Mouse (Mus musculus): ENCODE data around the gene Ebf1. TPM values are rescaled to one million over a fixed set of nuclear protein-coding genes. Genes with fewer than 3 reads are reported as not detected.

The Ebf1 gene
- polyA plus RNA-seq, 1 experiment: 2.3 TPM

DNA sequence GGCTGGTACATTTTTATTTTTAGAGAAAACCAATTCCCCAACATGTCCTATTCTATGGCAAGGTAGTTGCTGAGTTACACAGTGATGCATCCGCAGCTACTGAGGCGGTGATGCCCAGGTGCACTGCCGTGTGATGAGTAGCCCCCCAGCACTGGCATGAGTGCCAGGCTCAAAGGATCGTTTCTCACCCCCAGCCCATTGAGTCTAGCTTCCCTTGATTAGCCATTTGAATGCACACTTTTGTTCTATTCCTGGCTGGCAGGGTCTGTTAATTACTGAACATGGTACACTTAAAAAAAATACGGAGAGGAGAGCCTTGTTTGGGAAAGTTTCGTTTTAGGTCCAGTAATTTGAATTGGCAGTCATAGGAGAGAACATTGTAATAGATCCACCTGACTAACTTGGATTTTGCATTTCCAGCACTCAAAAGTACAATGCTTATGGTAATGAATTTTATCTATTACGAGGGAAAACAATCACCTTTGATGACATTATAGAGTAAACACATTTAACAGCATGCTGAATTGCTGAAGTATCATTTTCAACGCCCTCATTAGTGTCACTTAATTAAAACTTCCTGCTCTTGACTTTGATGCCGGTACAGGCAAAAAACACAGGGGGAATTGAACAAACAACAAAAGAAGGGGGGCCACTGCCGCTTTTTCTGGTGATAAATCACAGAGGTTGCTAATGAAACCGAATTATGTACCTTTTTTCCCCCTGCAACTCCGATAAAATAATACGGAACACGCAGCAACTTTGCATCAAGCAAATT lies 167.3 kb downstream of the Ebf1 start:
- Histone ChIP-seq H3K9me3 (replicated peaks; ENCODE audit: control insufficient read depth, insufficient read depth, low read length, poor library complexity, severe bottlenecking) (no peaks in the 10 kb centered on the region), H3K4me1 (ENCODE audit: control insufficient read depth, insufficient read depth, low read length) (no peaks in the 10 kb centered on the region)

GRCm38 (mm10) chr11:44785063-44785462 lies 167.9 kb downstream of the Ebf1 start:
- no peaks in the 10 kb centered on the region for H3K27me3 ChIP-seq (ENCODE audit: control insufficient read depth, insufficient read depth, low read length, poor library complexity, severe bottlenecking)
- no peaks in the 10 kb centered on the region for H3K4me1 ChIP-seq (ENCODE audit: control insufficient read depth, insufficient read depth, low read length)
- H3K4me3 ChIP-seq (ENCODE audit: low read depth, low read length): no peak overlapping the region
- H3K27ac ChIP-seq (ENCODE audit: insufficient read depth, low read length): no peak overlapping the region
- no peaks in the 10 kb centered on the region for H3K9me3 ChIP-seq (replicated peaks; ENCODE audit: control insufficient read depth, insufficient read depth, low read length, poor library complexity, severe bottlenecking)
- H3K9ac ChIP-seq (ENCODE audit: low read depth, poor library complexity, severe bottlenecking): no peak overlapping the region
- H3K36me3 ChIP-seq (ENCODE audit: control insufficient read depth, insufficient read depth, low read length, poor library complexity, severe bottlenecking): no peaks in the 10 kb centered on the region
- TF ChIP-seq POLR2A (IDR thresholded peaks at IDR 0.05; ENCODE audit: insufficient read depth, low read length) (no peak), EP300 (IDR thresholded peaks at IDR 0.05; ENCODE audit: insufficient read depth, low read depth, low read length) (no peak), CTCF (IDR thresholded peaks at IDR 0.05; ENCODE audit: low read depth, low read length) (no peak)

More for the DNA sequence above, 167.3 kb downstream of the Ebf1 start:
- Histone ChIP-seq H3K27ac (ENCODE audit: insufficient read depth, low read length) (no peak overlapping the region), H3K4me3 (ENCODE audit: low read depth, low read length) (no peak overlapping the region), H3K9ac (ENCODE audit: low read depth, poor library complexity, severe bottlenecking) (no peak overlapping the region), H3K36me3 (ENCODE audit: control insufficient read depth, insufficient read depth, low read length, poor library complexity, severe bottlenecking) (no peaks in the 10 kb centered on the region), H3K27me3 (ENCODE audit: control insufficient read depth, insufficient read depth, low read length, poor library complexity, severe bottlenecking) (no peaks in the 10 kb centered on the region)
- TF ChIP-seq EP300 (IDR thresholded peaks at IDR 0.05; ENCODE audit: insufficient read depth, low read depth, low read length): no peak
- TF ChIP-seq POLR2A (IDR thresholded peaks at IDR 0.05; ENCODE audit: insufficient read depth, low read length): no peak
- no peak for TF ChIP-seq CTCF (IDR thresholded peaks at IDR 0.05; ENCODE audit: low read depth, low read length)

DNA sequence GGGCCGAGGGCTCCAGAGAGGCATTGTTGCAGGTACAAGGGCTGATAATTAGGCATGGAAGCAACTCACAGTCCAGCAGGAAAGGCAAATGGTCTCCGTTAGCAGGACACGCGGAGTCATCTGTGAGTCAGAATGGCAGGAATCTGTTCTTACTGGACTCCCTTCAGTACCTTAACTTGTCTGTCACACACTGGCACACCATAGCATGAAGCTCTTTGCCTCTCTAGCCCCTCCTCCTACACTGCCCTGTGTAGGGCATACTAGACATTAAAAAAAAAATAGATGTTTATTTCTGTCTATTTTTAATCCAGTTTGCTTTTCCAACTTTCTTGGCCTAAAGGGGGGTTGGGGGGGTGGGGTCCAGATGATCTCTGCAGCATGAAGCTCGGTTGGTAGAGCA lies 168.4 kb downstream of the Ebf1 start:
- Histone ChIP-seq H3K36me3 (ENCODE audit: control insufficient read depth, insufficient read depth, low read length, poor library complexity, severe bottlenecking) (no peaks in the 10 kb centered on the region), H3K9ac (ENCODE audit: low read depth, poor library complexity, severe bottlenecking) (no peak overlapping the region), H3K27ac (ENCODE audit: insufficient read depth, low read length) (no peak overlapping the region), H3K4me3 (ENCODE audit: low read depth, low read length) (no peak overlapping the region), H3K27me3 (ENCODE audit: control insufficient read depth, insufficient read depth, low read length, poor library complexity, severe bottlenecking) (no peaks in the 10 kb centered on the region), H3K4me1 (ENCODE audit: control insufficient read depth, insufficient read depth, low read length) (no peaks in the 10 kb centered on the region), H3K9me3 (replicated peaks; ENCODE audit: control insufficient read depth, insufficient read depth, low read length, poor library complexity, severe bottlenecking) (no peaks in the 10 kb centered on the region)
- no peak for TF ChIP-seq EP300 (IDR thresholded peaks at IDR 0.05; ENCODE audit: insufficient read depth, low read depth, low read length)
- no peak for TF ChIP-seq CTCF (IDR thresholded peaks at IDR 0.05; ENCODE audit: low read depth, low read length)
- TF ChIP-seq POLR2A (IDR thresholded peaks at IDR 0.05; ENCODE audit: insufficient read depth, low read length): no peak

GRCm38 (mm10) chr11:44788003-44788402 lies 170.9 kb downstream of the Ebf1 start:
- H3K27me3 ChIP-seq (ENCODE audit: control insufficient read depth, insufficient read depth, low read length, poor library complexity, severe bottlenecking): no peaks in the 10 kb centered on the region
- H3K4me3 ChIP-seq (ENCODE audit: low read depth, low read length): no peak overlapping the region
- H3K4me1 ChIP-seq (ENCODE audit: control insufficient read depth, insufficient read depth, low read length): no peaks in the 10 kb centered on the region
- H3K9me3 ChIP-seq (replicated peaks; ENCODE audit: control insufficient read depth, insufficient read depth, low read length, poor library complexity, severe bottlenecking): no peaks in the 10 kb centered on the region
- H3K9ac ChIP-seq (ENCODE audit: low read depth, poor library complexity, severe bottlenecking): no peak overlapping the region
- H3K27ac ChIP-seq (ENCODE audit: insufficient read depth, low read length): no peak overlapping the region
- no peaks in the 10 kb centered on the region for H3K36me3 ChIP-seq (ENCODE audit: control insufficient read depth, insufficient read depth, low read length, poor library complexity, severe bottlenecking)
- TF ChIP-seq CTCF (IDR thresholded peaks at IDR 0.05; ENCODE audit: low read depth, low read length): no peak
- TF ChIP-seq EP300 (IDR thresholded peaks at IDR 0.05; ENCODE audit: insufficient read depth, low read depth, low read length): no peak
- no peak for TF ChIP-seq POLR2A (IDR thresholded peaks at IDR 0.05; ENCODE audit: insufficient read depth, low read length)

- Histone ChIP-seq H3K4me1 (ENCODE audit: control insufficient read depth, insufficient read depth, low read length) (no peaks in the 10 kb centered on the region), H3K4me3 (ENCODE audit: low read depth, low read length) (no peak overlapping the region), H3K27me3 (ENCODE audit: control insufficient read depth, insufficient read depth, low read length, poor library complexity, severe bottlenecking) (no peaks in the 10 kb centered on the region), H3K36me3 (ENCODE audit: control insufficient read depth, insufficient read depth, low read length, poor library complexity, severe bottlenecking) (no peaks in the 10 kb centered on the region), H3K9ac (ENCODE audit: low read depth, poor library complexity, severe bottlenecking) (no peak overlapping the region), H3K27ac (ENCODE audit: insufficient read depth, low read length) (no peak overlapping the region), H3K9me3 (replicated peaks; ENCODE audit: control insufficient read depth, insufficient read depth, low read length, poor library complexity, severe bottlenecking) (no peaks in the 10 kb centered on the region)
- TF ChIP-seq CTCF (IDR thresholded peaks at IDR 0.05; ENCODE audit: low read depth, low read length): no peak
- no peak for TF ChIP-seq EP300 (IDR thresholded peaks at IDR 0.05; ENCODE audit: insufficient read depth, low read depth, low read length)
- TF ChIP-seq POLR2A (IDR thresholded peaks at IDR 0.05; ENCODE audit: insufficient read depth, low read length): no peak
Observed at GRCm38 (mm10) chr11:44792816-44793215, 175.7 kb downstream of the Ebf1 start.

DNA sequence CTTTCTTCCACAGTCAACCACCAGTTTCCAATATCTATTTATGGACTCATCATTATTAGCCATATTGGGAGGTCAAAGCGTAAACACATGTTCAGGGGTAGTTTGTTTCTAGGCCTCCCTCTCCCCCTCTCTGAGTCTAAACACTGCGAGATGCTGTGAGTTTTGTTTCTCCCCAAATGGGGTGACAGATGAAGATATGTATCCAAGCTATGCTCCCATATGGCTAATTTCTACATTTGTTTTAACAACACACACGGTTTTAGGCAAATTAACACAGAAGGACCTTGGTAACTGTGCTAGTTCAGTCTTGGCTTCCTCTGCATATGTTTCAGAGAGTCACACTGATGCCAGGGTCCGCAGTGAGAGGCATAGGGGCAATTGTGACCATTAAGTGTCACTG lies 177.8 kb downstream of the Ebf1 start:
- Histone ChIP-seq H3K4me1 (ENCODE audit: control insufficient read depth, insufficient read depth, low read length) (no peaks in the 10 kb centered on the region), H3K4me3 (ENCODE audit: low read depth, low read length) (no peak overlapping the region), H3K9ac (ENCODE audit: low read depth, poor library complexity, severe bottlenecking) (no peak overlapping the region), H3K36me3 (ENCODE audit: control insufficient read depth, insufficient read depth, low read length, poor library complexity, severe bottlenecking) (no peaks in the 10 kb centered on the region), H3K27me3 (ENCODE audit: control insufficient read depth, insufficient read depth, low read length, poor library complexity, severe bottlenecking) (no peaks in the 10 kb centered on the region), H3K9me3 (replicated peaks; ENCODE audit: control insufficient read depth, insufficient read depth, low read length, poor library complexity, severe bottlenecking) (no peaks in the 10 kb centered on the region), H3K27ac (ENCODE audit: insufficient read depth, low read length) (no peak overlapping the region)
- TF ChIP-seq CTCF (IDR thresholded peaks at IDR 0.05; ENCODE audit: low read depth, low read length) (no peak), POLR2A (IDR thresholded peaks at IDR 0.05; ENCODE audit: insufficient read depth, low read length) (no peak), EP300 (IDR thresholded peaks at IDR 0.05; ENCODE audit: insufficient read depth, low read depth, low read length) (no peak)
